Mouse (Mus musculus): ENCODE data around the gene Olig1.
"Not testable (repeated sequence)": the region's sequence is repeated elsewhere in the genome, so short reads cannot be mapped to it uniquely, and the experiment has no call there.

Olig1 gene

DNA sequence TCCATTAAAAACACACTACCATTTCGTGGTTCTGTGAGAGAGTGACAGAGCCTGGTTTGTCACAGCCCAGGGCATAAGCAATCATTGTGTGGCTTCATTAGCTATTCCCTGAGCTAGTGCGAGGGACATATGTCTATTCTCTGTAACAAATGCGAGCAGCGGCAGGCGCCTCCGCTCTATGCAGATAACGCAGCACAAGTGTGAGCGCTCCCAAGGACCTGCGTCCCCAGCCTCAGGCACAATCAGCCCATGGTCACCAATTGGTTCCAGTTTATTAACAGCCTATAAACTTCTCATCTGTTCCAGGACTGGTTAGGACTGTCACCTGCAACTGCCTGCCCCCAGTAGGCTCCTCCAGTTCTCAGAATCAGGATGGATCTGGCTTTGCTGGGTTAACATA lies 23.3 kb upstream of the Olig1 start:
- no peak for DNase-seq (ENCODE audit: low read depth)

DNA sequence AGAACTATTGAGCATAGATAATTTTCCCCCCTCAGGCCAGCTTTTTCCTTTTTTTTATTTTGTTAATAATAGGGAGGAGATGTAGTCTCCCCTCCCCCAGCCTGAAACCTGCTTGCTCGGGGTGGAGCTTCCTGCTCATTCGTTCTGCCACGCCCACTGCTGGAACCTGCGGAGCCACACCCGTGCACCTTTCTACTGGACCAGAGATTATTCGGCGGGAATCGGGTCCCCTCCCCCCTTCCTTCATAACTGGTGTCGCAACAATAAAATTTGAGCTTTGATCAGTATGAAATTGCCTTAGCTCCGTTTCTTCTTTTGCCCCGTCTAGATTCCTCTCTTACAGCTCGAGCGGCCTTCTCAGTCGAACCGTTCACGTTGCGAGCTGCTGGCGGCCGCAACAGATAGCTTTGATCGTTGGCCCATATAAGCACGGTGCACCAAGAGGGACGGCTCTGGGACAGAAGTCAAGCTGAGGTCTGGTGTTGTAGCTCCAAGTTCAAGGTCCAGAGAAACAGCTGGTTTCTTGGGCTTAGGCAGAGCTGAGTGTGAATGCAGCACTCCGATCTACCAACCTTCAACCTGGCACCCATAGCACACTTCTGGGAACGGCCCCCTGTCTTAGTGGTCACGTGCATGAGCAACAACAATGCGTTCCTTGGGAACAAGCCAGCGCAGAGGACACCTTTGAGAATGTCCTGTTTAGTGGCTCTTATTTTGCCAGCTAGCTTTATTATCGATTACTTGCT lies 14.0 kb upstream of the Olig1 start:
- DNase-seq (ENCODE audit: low read depth) = not testable (repeated sequence)

DNA sequence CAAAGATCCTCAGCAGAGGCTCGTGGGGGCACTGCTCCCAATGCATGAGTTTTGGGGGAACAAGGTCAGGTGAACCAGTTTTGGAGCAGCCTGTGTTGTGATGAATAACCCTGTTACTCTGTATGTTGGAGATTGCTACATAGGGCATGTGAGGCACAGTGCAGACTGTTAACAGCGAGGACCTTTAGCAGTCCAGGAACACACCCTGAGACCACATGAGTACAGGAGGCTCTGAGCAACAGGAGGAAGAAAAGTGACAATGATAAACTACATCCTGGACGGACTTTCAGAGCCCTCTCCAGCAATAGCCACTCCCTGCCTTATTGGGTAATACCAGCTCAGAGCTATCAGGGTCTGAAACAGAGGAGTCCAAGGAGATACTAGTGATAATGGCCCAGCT lies 10.6 kb upstream of the Olig1 start:
- DNase-seq (ENCODE audit: low read depth) = no peak

DNA sequence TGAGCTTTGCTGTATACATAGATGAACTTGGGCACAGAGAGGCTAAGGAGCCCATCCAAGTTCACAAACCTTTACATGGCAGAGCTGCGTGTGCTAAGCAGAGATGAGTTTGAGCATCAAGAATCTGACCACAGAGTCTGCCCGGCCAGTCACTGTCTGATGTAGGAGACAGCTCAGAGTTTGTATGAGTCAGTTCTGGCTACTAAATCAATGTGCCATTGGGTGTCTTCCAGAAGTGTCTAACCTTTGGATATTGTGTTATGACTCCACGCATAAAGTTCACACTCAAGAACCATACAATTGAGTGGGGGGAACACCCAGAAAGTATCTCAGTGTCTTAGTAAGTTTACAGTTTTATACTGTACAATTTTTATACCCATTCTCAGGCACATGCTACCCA lies 8.7 kb upstream of the Olig1 start:
- peak; percentile 5 for DNase-seq (ENCODE audit: low read depth)

DNA sequence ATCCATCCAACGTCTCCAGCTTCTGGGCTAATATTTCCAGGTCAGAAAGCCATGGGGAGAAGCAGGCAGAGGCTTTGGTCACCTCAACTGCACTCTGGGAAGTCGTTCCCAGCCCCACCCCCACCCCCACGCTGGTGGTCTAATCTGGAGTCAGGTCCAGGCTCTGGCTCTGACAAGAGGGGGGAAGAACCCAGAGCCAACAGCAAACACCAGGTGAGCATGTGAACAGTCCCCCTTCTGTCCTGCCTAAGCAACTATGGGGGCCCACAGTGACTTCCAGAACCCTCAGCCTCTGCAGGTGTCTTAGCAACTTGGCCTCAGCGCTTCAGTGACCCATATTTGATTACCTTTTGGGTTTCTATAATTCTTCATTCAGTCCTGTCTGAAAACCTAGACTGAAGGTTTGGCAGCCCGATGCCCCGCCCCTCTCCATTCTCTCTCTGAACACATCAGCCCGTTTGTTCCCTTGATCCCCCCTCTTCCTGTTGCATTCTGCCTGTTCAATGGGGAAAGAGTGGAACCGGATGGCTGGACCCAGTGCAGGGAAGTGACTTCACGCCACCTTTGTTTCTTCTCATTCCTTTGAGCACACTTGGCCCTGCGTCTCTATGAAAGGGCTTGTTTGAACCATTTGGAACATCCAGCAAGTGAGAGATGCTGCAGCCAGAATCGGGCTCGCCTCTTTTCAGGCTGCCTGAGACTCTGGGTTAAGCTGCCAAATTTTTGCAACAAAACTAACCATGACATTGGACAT lies 6.9 kb upstream of the Olig1 start:
- no peak for DNase-seq (ENCODE audit: low read depth)

DNA sequence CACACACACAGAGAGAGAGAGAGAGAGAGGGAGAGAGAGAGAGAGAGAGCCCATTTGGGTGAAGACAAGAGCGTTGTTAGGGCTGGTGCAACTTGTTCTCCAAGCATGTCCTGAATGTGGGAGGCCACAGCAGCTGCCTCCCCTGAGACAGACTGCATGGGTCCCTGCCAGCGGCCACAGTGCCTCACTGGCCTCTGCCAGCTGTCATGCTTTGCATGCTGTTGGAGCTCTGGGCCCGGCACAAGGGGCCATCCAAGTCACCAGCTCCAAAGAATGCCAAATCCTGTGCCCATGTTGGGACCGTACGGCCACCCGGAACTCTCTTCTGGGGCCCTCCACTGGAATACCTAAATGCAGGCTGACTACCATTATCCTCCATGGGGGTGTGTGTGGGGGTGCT lies 3.6 kb upstream of the Olig1 start:
- no peak for DNase-seq (ENCODE audit: low read depth)

DNA sequence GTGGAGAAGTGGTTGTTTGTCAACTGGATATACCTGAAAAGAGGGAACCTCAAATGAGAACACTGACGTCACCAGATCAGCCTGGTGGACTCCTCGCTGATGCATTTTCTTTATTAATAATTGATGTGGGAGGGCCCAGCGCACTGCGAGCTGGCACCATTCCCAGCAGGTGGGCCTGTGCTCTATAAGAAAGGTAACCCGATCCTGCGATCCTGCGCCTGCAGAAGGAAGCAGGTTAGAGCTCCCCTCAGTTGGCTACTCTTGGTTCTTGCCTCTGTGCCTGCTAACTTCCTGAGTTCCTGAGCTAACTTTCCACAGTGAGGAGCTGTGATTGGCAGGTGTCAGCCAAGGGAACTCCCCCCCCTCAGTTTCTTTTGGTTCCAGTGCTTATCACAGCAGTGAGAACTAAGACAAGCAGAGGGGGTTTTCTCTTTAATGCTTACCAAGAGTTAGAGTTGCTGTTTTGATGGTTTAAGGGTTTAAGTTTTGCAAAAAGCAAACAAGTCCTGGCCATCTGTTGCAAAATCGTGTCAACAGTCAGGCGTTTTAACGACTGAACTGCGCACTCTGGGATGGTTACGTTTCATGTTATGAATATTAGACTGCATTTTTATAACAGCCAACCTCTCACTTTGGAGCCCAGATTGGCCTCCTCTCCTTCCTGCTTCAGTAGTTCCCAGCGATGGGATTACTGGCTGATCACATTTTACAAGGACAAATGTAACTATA lies 684 bp upstream of the Olig1 start:
- no peak for DNase-seq (ENCODE audit: low read depth)

DNA sequence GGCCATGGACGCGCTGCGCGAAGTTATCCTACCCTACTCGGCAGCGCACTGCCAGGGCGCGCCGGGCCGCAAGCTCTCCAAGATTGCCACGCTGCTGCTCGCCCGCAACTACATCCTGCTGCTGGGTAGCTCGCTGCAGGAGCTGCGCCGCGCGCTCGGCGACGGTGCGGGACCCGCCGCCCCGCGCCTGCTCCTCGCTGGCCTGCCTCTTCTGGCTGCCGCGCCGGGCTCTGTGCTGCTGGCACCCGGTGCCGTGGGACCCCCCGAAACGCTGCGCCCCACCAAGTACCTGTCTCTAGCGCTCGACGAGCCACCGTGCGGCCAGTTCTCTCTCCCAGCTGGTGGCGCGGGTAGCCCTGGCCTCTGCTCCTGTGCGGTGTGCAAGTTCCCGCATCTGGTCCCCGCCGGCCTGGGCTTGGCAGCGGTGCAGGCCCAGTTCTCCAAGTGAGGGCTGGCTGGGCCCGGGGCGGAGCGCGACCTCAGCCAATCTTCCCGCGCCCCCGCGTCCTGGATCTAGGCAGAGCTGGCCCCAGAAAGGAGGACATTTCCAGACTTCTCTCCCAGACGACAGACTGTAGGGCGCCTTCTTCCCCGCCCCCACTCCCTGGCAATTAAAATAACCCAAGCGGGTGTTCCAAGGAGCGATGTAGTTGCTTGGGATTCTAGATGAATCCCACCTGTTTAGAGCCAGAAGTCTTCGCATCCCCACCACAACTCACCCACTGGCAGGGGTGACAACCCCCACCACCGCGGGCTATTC lies 820 bp downstream of the Olig1 start:
- DNase-seq (ENCODE audit: low read depth) = no peak

DNA sequence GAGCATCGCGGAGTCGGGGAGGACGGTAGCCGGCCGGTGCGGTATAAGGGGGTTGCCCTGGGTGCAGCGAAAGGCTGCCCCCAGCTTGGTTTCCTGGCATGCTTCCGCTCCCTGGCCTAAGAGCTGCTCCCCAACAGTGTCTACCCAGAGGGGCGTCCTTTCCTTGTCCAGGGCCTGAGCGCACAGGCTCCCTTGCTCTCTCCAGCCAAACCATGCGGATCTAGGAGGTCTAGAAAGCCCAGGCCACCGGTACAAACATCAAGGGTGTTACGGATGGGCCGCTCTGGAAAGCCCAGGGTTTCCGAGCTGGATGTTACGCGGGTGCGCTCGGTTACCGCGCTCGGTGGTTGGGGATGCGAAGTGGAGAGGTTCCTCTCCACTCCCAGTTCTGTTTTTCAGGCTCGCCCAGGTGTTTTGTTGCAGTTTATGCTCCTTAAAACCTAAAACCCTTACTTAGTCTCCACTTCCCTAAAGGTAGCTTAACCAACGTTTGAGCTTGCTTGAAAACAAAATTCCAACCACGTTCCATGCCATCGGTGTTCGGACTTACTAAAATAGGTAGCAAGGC lies 1.5 kb downstream of the Olig1 start:
- no peak for DNase-seq (ENCODE audit: low read depth)

DNA sequence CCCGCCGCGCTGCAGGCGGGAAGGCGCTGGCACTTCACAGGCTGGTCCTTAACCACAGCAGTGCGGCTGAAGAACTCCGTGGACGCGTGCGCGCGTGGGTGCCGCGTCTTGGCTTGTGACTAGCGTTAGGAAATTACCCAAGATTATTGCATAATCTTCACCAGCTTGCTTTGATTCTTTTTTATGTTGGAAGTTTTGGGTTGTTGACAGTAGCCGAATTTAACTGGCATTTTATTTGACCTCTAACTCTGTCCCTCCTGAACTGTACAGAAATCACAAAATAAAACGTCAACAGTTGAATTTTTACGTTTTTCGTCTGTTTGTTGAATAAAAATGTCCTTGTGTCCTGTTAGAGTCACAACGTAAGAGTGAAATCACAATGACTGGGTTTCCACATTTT lies 2.1 kb downstream of the Olig1 start:
- DNase-seq (ENCODE audit: low read depth) = no peak

DNA sequence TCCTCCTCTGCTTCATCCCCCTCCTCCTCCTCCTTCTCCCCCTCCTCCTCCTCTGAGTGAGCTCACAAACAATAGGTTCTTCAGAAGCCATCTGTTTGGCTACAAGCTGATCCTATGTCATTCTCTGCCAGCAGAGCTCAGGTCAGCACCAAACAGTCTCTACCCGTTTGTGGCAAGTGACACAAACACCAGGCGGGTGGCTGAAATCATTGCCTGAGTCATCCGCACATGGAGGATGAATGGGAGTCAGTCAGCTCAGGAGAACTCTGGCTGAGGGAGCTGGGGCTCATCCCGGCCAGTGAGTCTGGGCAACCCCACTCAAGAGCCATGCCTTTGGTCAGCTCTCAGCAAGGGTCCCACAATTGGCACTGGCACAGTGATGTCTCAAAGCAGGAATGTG lies 10.9 kb downstream of the Olig1 start:
- no peak for DNase-seq (ENCODE audit: low read depth)

DNA sequence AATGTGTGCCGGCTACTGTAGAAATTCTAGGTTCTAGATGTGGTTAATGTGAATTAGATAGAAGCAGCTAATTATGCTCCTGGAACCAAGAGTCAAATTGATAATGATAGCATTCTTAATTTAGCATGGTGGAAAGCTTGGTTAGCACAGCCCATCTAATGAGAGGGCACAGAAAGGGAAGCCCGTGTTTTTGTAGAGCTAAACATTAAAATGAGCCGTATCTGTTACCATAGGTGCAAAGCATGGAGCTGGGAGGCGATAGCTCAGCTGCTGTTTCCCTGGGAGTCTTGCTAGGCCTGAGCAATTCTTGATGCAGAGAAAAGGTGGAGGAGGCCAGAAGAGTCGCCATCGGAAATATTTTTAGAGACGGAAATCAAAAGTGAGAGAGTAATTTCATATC lies 22.5 kb downstream of the Olig1 start:
- no peak for DNase-seq (ENCODE audit: low read depth)

DNA sequence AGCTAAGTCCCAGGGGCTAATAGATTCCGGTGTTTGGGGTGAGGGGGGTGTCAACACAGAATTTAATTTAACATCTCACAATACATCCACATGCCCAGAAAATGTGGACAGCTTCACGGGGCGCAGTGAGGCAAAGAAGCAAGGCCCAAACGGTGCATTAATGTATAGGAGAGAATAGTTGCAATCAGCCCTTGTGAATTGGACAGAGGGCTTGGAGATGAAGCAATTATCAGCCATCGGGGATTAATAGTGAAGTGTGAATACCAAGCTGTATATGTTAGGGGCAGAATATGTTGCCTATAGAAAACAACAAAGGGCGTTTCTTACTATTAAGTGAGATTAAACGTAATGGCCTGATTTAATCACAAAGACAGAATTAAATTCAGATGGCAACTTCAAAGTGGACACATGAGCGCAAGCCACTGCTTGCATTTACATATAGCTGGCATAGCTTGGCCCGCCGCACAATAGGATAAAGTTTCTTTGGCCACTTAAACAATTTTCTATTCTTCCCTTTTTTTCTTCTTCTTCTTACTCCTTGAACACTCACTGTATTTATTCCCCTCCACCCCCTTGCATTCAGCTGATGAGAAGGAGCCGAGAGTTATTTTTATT lies 23.3 kb downstream of the Olig1 start:
- no peak for DNase-seq (ENCODE audit: low read depth)

DNA sequence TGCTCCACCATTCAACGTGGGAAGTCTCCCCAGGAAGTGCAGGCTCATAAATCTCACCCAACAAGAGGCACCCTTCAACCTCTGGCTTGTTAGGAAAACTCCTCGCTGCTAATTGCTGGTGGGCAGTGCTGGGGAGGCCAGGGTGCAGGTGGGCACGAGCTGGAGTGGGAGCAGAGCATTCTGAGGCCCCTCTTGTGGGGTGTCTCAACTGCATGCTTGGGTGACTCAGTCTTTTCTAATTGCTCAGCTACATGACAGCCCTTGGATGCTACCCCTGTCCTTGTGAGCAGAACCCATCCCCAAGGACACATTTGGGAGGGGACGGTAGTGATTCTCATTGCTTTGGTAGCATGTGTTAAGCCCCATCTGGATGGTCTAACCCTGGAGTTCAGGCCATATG lies 28.2 kb downstream of the Olig1 start:
- DNase-seq (ENCODE audit: low read depth) = no peak

DNA sequence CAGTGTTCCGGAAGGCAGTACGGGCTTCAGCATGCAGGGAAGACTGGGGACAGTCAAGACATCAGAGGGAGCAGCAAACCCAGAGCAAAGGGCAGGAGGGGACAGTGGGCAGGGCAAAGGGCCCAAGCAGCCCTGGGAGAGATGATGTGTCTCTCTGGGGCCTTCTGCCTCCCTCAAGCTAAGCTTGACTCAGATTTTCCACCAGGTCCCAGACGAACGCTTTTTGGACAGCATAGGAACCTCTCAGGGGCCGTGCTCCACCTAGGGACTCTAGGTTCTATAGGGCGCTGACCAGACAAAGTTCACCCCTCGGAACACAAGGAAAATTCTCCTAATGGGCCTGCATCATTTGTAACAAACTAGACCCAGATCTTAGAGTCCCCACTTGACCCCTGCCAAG lies 29.8 kb downstream of the Olig1 start:
- DNase-seq (ENCODE audit: low read depth) = no peak

DNA sequence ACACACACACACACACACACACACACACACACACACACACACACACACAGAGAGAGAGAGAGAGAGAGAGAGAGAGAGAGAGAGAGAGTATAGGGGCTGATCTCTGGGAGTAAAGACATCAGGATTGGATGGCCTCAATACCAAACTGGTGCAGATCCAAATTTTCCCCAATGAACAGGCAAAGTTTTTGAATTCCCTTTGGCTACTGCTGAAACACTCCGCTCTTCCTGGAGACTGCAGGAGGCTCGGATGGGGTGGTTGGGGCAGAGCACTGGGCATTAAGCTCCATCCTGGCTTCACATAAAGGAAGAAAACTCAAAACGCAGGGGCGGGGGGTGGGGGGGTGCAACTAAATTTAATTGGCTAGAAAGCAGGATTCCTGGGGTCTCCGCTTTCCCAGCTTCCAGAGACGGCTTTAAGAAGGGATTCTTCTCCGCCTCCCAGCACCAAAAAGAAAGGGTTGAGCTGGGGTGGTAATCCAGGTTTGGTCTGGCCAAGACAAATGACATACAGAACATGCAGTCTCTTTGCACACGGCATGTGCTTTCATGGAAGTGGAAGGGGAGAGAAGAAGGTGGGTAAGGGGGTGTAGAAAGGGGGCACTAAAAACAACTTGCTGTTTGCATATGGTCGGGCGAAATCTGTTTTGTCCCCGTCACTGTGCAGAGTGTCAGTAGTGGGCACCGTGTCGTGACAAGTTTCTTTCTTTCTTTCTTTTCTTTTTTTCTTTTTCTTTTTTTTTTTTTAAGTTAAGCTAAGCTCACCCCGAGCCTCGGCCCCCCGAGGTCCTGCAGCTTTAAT lies 31.3 kb downstream of the Olig1 start:
- DNase-seq (ENCODE audit: low read depth) = no peak

DNA sequence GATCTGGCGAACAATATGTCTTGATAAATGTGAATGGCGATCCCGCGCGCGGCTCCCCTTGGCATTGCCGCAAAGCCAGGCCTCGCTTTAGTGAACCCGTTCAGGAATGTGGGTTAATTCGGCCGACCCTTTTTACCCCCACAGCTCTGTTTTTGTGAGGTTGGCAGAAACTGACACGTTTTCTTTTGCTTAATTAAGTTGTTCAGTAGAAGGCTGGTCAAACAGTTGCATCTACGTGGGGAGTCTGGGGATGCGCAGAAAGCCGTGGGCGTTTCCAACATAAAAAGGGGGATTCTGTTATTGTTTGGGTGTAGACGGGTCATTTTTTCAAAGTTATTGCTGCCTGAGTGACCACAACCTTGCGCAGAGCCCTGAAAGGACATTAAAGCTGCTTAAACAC lies 31.9 kb downstream of the Olig1 start:
- DNase-seq (ENCODE audit: low read depth) = no peak

DNA sequence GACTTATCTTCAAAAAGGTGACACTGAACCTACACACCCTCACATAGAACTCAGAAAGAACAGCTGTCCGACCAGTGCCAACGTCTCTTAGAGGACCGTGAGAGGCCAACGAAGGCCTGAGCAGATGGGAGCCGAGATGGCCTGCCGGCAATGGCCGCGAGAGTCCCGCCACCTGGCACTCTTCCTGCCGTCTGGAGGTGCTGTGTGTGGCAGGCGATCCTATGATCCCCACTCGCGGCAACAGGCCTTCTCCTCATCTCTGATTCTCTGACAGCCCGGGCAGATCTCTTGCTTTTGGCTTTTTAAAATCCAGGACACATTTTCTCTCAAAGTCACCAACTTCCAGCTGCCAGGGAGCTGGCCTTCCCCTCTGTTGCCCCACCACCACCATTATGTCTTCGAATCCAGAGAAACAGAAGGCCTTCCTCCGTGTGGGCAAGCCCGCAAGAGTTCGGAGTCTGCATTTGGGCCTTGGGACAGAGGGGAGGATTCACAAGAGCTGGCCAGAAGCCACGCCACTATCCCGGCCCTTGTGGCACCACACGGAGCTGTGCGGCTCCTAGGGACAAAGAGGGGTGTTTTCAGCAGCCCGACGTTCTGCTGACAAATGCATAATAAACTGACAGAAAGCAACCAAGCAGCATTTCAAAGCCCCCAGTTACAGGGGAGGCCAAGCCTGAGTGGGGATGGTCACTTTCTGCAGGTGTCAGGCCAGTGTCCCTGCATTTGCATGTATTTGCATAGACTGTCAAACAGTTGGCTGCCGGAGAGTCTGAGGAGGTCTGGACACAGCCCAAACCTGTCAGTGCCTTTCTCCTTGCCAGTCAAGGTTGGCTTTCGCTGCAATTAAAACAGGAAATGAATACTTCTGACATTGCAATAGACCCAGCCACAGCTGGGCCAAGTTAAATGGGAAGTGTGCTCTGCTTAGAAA lies 34.5 kb downstream of the Olig1 start:
- no peak for DNase-seq (ENCODE audit: low read depth)

DNA sequence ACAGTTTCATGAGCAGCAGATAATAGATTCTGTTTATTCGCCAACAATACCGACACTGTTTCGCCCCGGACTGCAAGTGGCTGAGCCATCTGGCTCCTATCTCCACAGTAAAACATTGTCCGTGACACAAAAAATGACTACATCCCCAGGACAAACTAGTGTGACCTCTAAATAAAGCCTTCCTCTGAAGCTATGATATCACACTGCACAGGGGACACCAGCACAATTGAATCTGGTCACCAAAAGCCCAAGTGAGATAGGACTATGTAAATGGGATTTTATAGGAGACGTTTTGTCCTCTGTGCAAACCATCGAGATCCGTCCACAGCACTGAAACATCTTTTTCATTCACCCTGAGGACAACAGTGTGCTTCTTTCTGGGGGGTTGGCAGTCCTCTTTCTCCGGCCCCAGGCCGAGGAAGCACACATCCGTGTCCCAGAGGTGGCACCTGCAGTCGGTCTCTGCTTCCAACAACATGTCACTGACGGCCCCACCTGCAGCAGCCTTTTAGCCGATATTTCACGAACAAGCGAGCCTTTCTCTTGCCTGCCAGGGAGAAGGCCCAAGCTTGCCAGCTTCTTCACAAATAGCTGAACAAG lies 36.0 kb downstream of the Olig1 start:
- no peak for DNase-seq (ENCODE audit: low read depth)

Data from NIH3T3 (cell line).